In genomic region chr7:30766408-30766807, GRCm38 (mm10) we compare ENCODE assay signal across 37 mouse cellular contexts. TPM values are rescaled to one million over a fixed set of nuclear protein-coding genes. Genes with fewer than 3 reads are reported as not detected.
DNase-seq lines count a peak whose midpoint lies in the region; ATAC-seq and TF ChIP-seq lines count a peak whose summit lies in the region.
"Had no signal": no experiment of that assay in that cellular context is flagged by ENCODE, and none has a peak within 500 bp of the region (broad histone marks: within the 10 kb centered on the region; RNA-seq: fewer than 3 reads in every experiment).

No protein-coding gene starts in this region.

- no peak overlapping the region for H3K27ac ChIP-seq in intestine, postnatal 0 days (ENCODE audit: low read depth, low read length)
- H3K27ac ChIP-seq in intestine, embryonic 15.5 days = no peak overlapping the region
- no peak overlapping the region for H3K27ac ChIP-seq in stomach, postnatal 0 days (replicated peaks)
- no peak overlapping the region for H3K27ac ChIP-seq in hindbrain, postnatal 0 days
- H3K27ac ChIP-seq: heart, embryonic 10.5 days; heart, embryonic 15.5 days; hindbrain, embryonic 13.5 days; kidney, postnatal 0 days; limb, embryonic 10.5 days; limb, embryonic 15.5 days; liver, embryonic 15.5 days; midbrain, embryonic 15.5 days; neural tube, embryonic 15.5 days had no signal

- 0 out of 2 replicates have a peak, but pooled peaks cover 8% of the 10 kb centered on the region for H3K4me1 ChIP-seq in intestine, postnatal 0 days (replicated peaks; ENCODE audit: control insufficient read depth, insufficient read depth, low read length)
- H3K4me1 ChIP-seq in intestine, embryonic 15.5 days (replicated peaks) = 0 out of 2 replicates have a peak, but pooled peaks cover 4% of the 10 kb centered on the region
- H3K4me1 ChIP-seq in stomach, postnatal 0 days (replicated peaks; ENCODE audit: control insufficient read depth, insufficient read depth) = no peaks in the 10 kb centered on the region
- H3K4me1 ChIP-seq in hindbrain, postnatal 0 days (ENCODE audit: insufficient read depth, low read length) = no peaks in the 10 kb centered on the region
- H3K4me1 ChIP-seq: heart, embryonic 15.5 days; limb, embryonic 10.5 days; midbrain, embryonic 15.5 days had no signal

- no peak for ATAC-seq in intestine, postnatal 0 days
- no peak for ATAC-seq in intestine, embryonic 15.5 days
- ATAC-seq in stomach, postnatal 0 days (ENCODE audit: low FRiP score, low TSS enrichment) = no peak
- no peak for ATAC-seq in hindbrain, postnatal 0 days
- ATAC-seq: CD4-positive, CD25-positive, alpha-beta regulatory T cell, adult 4 months; forebrain, embryonic 16.5 days; midbrain, embryonic 15.5 days had no signal

- peaks cover 6% of the 10 kb centered on the region; the same call in 1 of the 2 replicates for H3K27me3 ChIP-seq in intestine, postnatal 0 days (replicated peaks; ENCODE audit: control insufficient read depth, insufficient read depth, low read length)
- peaks cover 2% of the 10 kb centered on the region; the same call in 1 of the 2 replicates for H3K27me3 ChIP-seq in intestine, embryonic 15.5 days (replicated peaks)
- H3K27me3 ChIP-seq in stomach, postnatal 0 days (ENCODE audit: control insufficient read depth, insufficient read depth, low read length) = no peaks in the 10 kb centered on the region
- no peaks in the 10 kb centered on the region for H3K27me3 ChIP-seq in hindbrain, postnatal 0 days (ENCODE audit: insufficient read depth, low read length)
- H3K27me3 ChIP-seq: liver, embryonic 15.5 days; midbrain, embryonic 15.5 days had no signal

- H3K9me3 ChIP-seq in intestine, postnatal 0 days (ENCODE audit: control insufficient read depth) = no peaks in the 10 kb centered on the region
- H3K9me3 ChIP-seq in intestine, embryonic 15.5 days = no peaks in the 10 kb centered on the region
- H3K9me3 ChIP-seq in stomach, postnatal 0 days (ENCODE audit: control insufficient read depth, low read length) = no peaks in the 10 kb centered on the region
- no peaks in the 10 kb centered on the region for H3K9me3 ChIP-seq in hindbrain, postnatal 0 days (ENCODE audit: low read length)
- H3K9me3 ChIP-seq: G1E; heart, embryonic 10.5 days; heart, embryonic 15.5 days; hindbrain, embryonic 13.5 days; limb, embryonic 10.5 days; limb, embryonic 15.5 days; liver, embryonic 15.5 days; midbrain, embryonic 15.5 days; neural tube, embryonic 15.5 days had no signal

- H3K36me3 ChIP-seq in intestine, postnatal 0 days (ENCODE audit: control insufficient read depth, insufficient read depth) = no peaks in the 10 kb centered on the region
- H3K36me3 ChIP-seq in intestine, embryonic 15.5 days = no peaks in the 10 kb centered on the region
- no peaks in the 10 kb centered on the region for H3K36me3 ChIP-seq in stomach, postnatal 0 days (ENCODE audit: control insufficient read depth, insufficient read depth, low read length)
- H3K36me3 ChIP-seq in hindbrain, postnatal 0 days (ENCODE audit: insufficient read depth, low read length) = no peaks in the 10 kb centered on the region
- H3K36me3 ChIP-seq: G1E; heart, embryonic 10.5 days; heart, embryonic 15.5 days; hindbrain, embryonic 13.5 days; limb, embryonic 10.5 days; limb, embryonic 15.5 days; liver, embryonic 15.5 days; midbrain, embryonic 15.5 days; neural tube, embryonic 15.5 days had no signal

- no peak overlapping the region for H3K9ac ChIP-seq in intestine, postnatal 0 days (ENCODE audit: low read depth, low read length)
- no peak overlapping the region for H3K9ac ChIP-seq in intestine, embryonic 15.5 days
- H3K9ac ChIP-seq in stomach, postnatal 0 days (ENCODE audit: low read length) = no peak overlapping the region
- H3K9ac ChIP-seq in hindbrain, postnatal 0 days (replicated peaks; ENCODE audit: low read length) = no peak overlapping the region
- H3K9ac ChIP-seq: heart, embryonic 15.5 days; hindbrain, embryonic 13.5 days; limb, embryonic 15.5 days; liver, embryonic 15.5 days; lung, embryonic 14.5 days; midbrain, embryonic 15.5 days; neural tube, embryonic 15.5 days had no signal

- H3K4me3 ChIP-seq in intestine, postnatal 0 days (ENCODE audit: low read depth, low read length) = no peak overlapping the region
- H3K4me3 ChIP-seq in intestine, embryonic 15.5 days (replicated peaks) = no peak overlapping the region
- no peak overlapping the region for H3K4me3 ChIP-seq in stomach, postnatal 0 days (ENCODE audit: low read depth, low read length)
- H3K4me3 ChIP-seq in hindbrain, postnatal 0 days (ENCODE audit: low read length) = no peak overlapping the region
- H3K4me3 ChIP-seq: erythroblast, embryonic 14.5 days; heart, embryonic 10.5 days; heart, embryonic 15.5 days; hindbrain, embryonic 13.5 days; limb, embryonic 10.5 days; liver, embryonic 15.5 days; midbrain, embryonic 15.5 days; neural tube, embryonic 15.5 days had no signal

- H3K4me2 ChIP-seq in intestine, postnatal 0 days (replicated peaks; ENCODE audit: low read depth) = no peak overlapping the region
- no peak overlapping the region for H3K4me2 ChIP-seq in intestine, embryonic 15.5 days (replicated peaks)
- H3K4me2 ChIP-seq in stomach, postnatal 0 days (replicated peaks; ENCODE audit: low read depth) = no peak overlapping the region
- H3K4me2 ChIP-seq in hindbrain, postnatal 0 days (ENCODE audit: low read depth, low read length) = no peak overlapping the region
- H3K4me2 ChIP-seq: heart, embryonic 15.5 days; hindbrain, embryonic 13.5 days; limb, embryonic 15.5 days; liver, embryonic 15.5 days; lung, embryonic 14.5 days; midbrain, embryonic 15.5 days; neural tube, embryonic 15.5 days had no signal

- 91% methylated on average over 4 of the region's 4 CpGs for WGBS in intestine, postnatal 0 days
- WGBS in intestine, embryonic 15.5 days = 92% methylated on average over 4 of the region's 4 CpGs
- whole genome bisulfite sequencing in stomach, postnatal 0 days = 86% methylated on average over 4 of the region's 4 CpGs
- 87% methylated on average over 4 of the region's 4 CpGs for WGBS in hindbrain, postnatal 0 days

- 0 out of 2 replicates have a peak, but pooled peaks have one; percentile 19 for TF ChIP-seq CTCF in intestine, postnatal 0 days (IDR thresholded peaks at IDR 0.05; ENCODE audit: low read depth)
- peak; percentile 23 for TF ChIP-seq CTCF in stomach, postnatal 0 days (IDR thresholded peaks at IDR 0.05; ENCODE audit: low read depth)
- TF ChIP-seq CTCF in hindbrain, postnatal 0 days (IDR thresholded peaks at IDR 0.05; ENCODE audit: low read depth) = no peak

- DNase-seq in A20 (ENCODE audit: low read depth, low spot score) (peak; percentile 44), NIH3T3 (ENCODE audit: low read depth) (peak; percentile 14)
- no peak for DNase-seq in stomach, postnatal 0 days (ENCODE audit: low spot score)
- DNase-seq in thymus, adult 18-20 months = no peak
- no peak for DNase-seq in hindbrain, postnatal 0 days (ENCODE audit: low spot score)
- DNase-seq: adrenal gland, postnatal 25 days; cerebellum, adult 18-20 months; cerebellum, postnatal 10 days; gastrocnemius, postnatal 14 days; heart, postnatal 36 days; kidney, adult 18-20 months; kidney, postnatal 4 days; lung, embryonic 14.5 days; lung, postnatal 14 days; right cerebral cortex, adult 18-20 months had no signal

- no peak for TF ChIP-seq EP300 in stomach, postnatal 0 days (optimal IDR thresholded peaks at IDR 0.05)

RNA-seq across cellular contexts. Expression of gene Dmkn, which starts 2.9 kb away (rescaled TPM):
- 27.8 and 28.2 TPM in 2 replicates for polyA plus RNA-seq in intestine, postnatal 0 days (2015; fragmentation: Nextera tagmentation; extraction: Ambion mirVana)
- 4.6 and 5.3 TPM in 2 replicates for polyA plus RNA-seq in intestine, embryonic 15.5 days (2015; fragmentation: Nextera tagmentation; extraction: Ambion mirVana)
- polyA plus RNA-seq in stomach, postnatal 0 days (2015; fragmentation: Nextera tagmentation; extraction: Ambion mirVana) = 1,959 and 2,038 TPM in 2 replicates
- total RNA-seq in hindbrain, postnatal 0 days (2014; rRNA removed) = 1.4 and 2.1 TPM in 2 replicates
- polyA plus RNA-seq in hindbrain, postnatal 0 days (2015; fragmentation: Nextera tagmentation; extraction: Ambion mirVana) = 3.9 and 5.8 TPM in 2 replicates
- polyA plus RNA-seq: erythroblast, embryonic 14.5 days; forebrain, embryonic 11.5 days; G1E; limb, embryonic 10.5 days had no signal

RNA-seq across cellular contexts. Expression of gene Sbsn, which starts 15.1 kb away (rescaled TPM):
- 2.7 and 2.9 TPM in 2 replicates for polyA plus RNA-seq in intestine, postnatal 0 days (2015; fragmentation: Nextera tagmentation; extraction: Ambion mirVana)
- polyA plus RNA-seq in intestine, embryonic 15.5 days (2015; fragmentation: Nextera tagmentation; extraction: Ambion mirVana) = 1.4 TPM in 2 replicates
- polyA plus RNA-seq in stomach, postnatal 0 days (2015; fragmentation: Nextera tagmentation; extraction: Ambion mirVana) = 438 and 453 TPM in 2 replicates
- 0.84 and 4.2 TPM in 2 replicates for total RNA-seq in hindbrain, postnatal 0 days (2014; rRNA removed)
- polyA plus RNA-seq in hindbrain, postnatal 0 days (2015; fragmentation: Nextera tagmentation; extraction: Ambion mirVana) = 2.9 and 3.0 TPM in 2 replicates

RNA-seq across cellular contexts. Expression of gene Krtdap, which starts 21.3 kb away (rescaled TPM):
- 4.1 and 4.8 TPM in 2 replicates for polyA plus RNA-seq in intestine, postnatal 0 days (2015; fragmentation: Nextera tagmentation; extraction: Ambion mirVana)
- 1.9 and 2.8 TPM in 2 replicates for polyA plus RNA-seq in intestine, embryonic 15.5 days (2015; fragmentation: Nextera tagmentation; extraction: Ambion mirVana)
- 12,744 and 13,054 TPM in 2 replicates for polyA plus RNA-seq in stomach, postnatal 0 days (2015; fragmentation: Nextera tagmentation; extraction: Ambion mirVana)
- not detected in 2 replicates for total RNA-seq in hindbrain, postnatal 0 days (2014; rRNA removed)
- polyA plus RNA-seq in hindbrain, postnatal 0 days (2015; fragmentation: Nextera tagmentation; extraction: Ambion mirVana) = 0.66 and 1.8 TPM in 2 replicates
- total RNA-seq: adrenal gland, postnatal 25 days; G1E; granulocyte monocyte progenitor cell, adult 5-6 weeks; heart, postnatal 36 days; left cerebral cortex, postnatal 10 days had no signal
- polyA plus RNA-seq: CD4-positive, CD25-positive, alpha-beta regulatory T cell, adult 4 months; cortical plate, adult 2 months; erythroblast, embryonic 14.5 days; forebrain, embryonic 11.5 days; forebrain, embryonic 16.5 days; G1E; heart, embryonic 10.5 days; hindbrain, embryonic 13.5 days; limb, embryonic 10.5 days; lung, embryonic 14.5 days; spleen, adult 2 months; testis, adult 2 months had no signal

RNA-seq across cellular contexts. Expression of gene Gapdhs, which starts 22.9 kb away (rescaled TPM):
- not detected in 2 replicates for polyA plus RNA-seq in intestine, postnatal 0 days (2015; fragmentation: Nextera tagmentation; extraction: Ambion mirVana)
- 0.10 and 0.33 TPM in 2 replicates for polyA plus RNA-seq in intestine, embryonic 15.5 days (2015; fragmentation: Nextera tagmentation; extraction: Ambion mirVana)
- 0.27 and 0.30 TPM in 2 replicates for polyA plus RNA-seq in stomach, postnatal 0 days (2015; fragmentation: Nextera tagmentation; extraction: Ambion mirVana)
- not detected in 2 replicates for total RNA-seq in hindbrain, postnatal 0 days (2014; rRNA removed)
- polyA plus RNA-seq in hindbrain, postnatal 0 days (2015; fragmentation: Nextera tagmentation; extraction: Ambion mirVana) = 0.32 and 0.69 TPM in 2 replicates
- total RNA-seq: adrenal gland, postnatal 25 days; G1E; gastrocnemius, postnatal 14 days; granulocyte monocyte progenitor cell, adult 5-6 weeks; heart, postnatal 36 days; left cerebral cortex, postnatal 10 days had no signal
- polyA plus RNA-seq: brain, embryonic 14.5 days; CD4-positive, CD25-positive, alpha-beta regulatory T cell, adult 4 months; cortical plate, adult 2 months; erythroblast, embryonic 14.5 days; G1E; heart, embryonic 15.5 days; limb, embryonic 10.5 days; liver, embryonic 15.5 days; spleen, adult 2 months had no signal

RNA-seq across cellular contexts. Expression of gene Tmem147, which starts 37.1 kb away (rescaled TPM):
- polyA plus RNA-seq in intestine, postnatal 0 days (2015; fragmentation: Nextera tagmentation; extraction: Ambion mirVana) = 158 and 161 TPM in 2 replicates
- 220 and 257 TPM in 2 replicates for polyA plus RNA-seq in intestine, embryonic 15.5 days (2015; fragmentation: Nextera tagmentation; extraction: Ambion mirVana)
- polyA plus RNA-seq in stomach, postnatal 0 days (2015; fragmentation: Nextera tagmentation; extraction: Ambion mirVana) = 210 and 221 TPM in 2 replicates
- total RNA-seq in hindbrain, postnatal 0 days (2014; rRNA removed) = 195 and 238 TPM in 2 replicates
- 338 and 342 TPM in 2 replicates for polyA plus RNA-seq in hindbrain, postnatal 0 days (2015; fragmentation: Nextera tagmentation; extraction: Ambion mirVana)

Comparison
In these comparisons a context has a peak if more than half of its experiments do, and no peak if none do; other contexts are left out.
1. DNase-seq: peak in A20 (single experiment) and NIH3T3 (single experiment); none in stomach, postnatal 0 days (single experiment), thymus, adult 18-20 months (0 of 2) and hindbrain, postnatal 0 days (single experiment).
2. RNA of gene Dmkn, which starts 2.9 kb away (polyA plus RNA-seq): 1,959 to 2,038 TPM in stomach, postnatal 0 days; 27.8 to 28.2 TPM in intestine, postnatal 0 days, 4.6 to 5.3 TPM in intestine, embryonic 15.5 days and 3.9 to 5.8 TPM in hindbrain, postnatal 0 days; every median in the first group is over 10 times any median in the second.
3. RNA of gene Sbsn, which starts 15.1 kb away (polyA plus RNA-seq): 438 to 453 TPM in stomach, postnatal 0 days; 2.9 to 3.0 TPM in hindbrain, postnatal 0 days, 2.7 to 2.9 TPM in intestine, postnatal 0 days and 1.4 TPM in intestine, embryonic 15.5 days; every median in the first group is over 100 times any median in the second.
4. RNA of gene Krtdap, which starts 21.3 kb away (polyA plus RNA-seq): 12,744 to 13,054 TPM in stomach, postnatal 0 days; 4.1 to 4.8 TPM in intestine, postnatal 0 days, 1.9 to 2.8 TPM in intestine, embryonic 15.5 days and 0.66 to 1.8 TPM in hindbrain, postnatal 0 days; every median in the first group is over 1,000 times any median in the second.